Mouse (Mus musculus): Measurements from ENCODE around the gene Apba2. TPM values are rescaled to one million over a fixed set of nuclear protein-coding genes. Genes with fewer than 3 reads are reported as not detected.
A peak's percentile ranks its signal among the peaks of the same experiment; 100 is the strongest.

Apba2 gene
- 1.1 and 1.3 TPM in 2 replicates for polyA plus RNA-seq (2015; fragmentation: Nextera tagmentation; extraction: Ambion mirVana)

- H3K36me3 ChIP-seq (ENCODE audit: insufficient read depth, low read length), result no peaks in the 10 kb centered on the region
- peak within 1 kb of the TSS; percentile 37 for H3K4me3 ChIP-seq (ENCODE audit: low read depth, low read length)
- TF ChIP-seq EP300 (IDR thresholded peaks at IDR 0.05) (no peak), CTCF (IDR thresholded peaks at IDR 0.05) (peak; percentile 57)
- peaks cover 27% of the 10 kb centered on the region for H3K27me3 ChIP-seq (replicated peaks; ENCODE audit: insufficient read depth, low read length)
- H3K4me2 ChIP-seq (replicated peaks; ENCODE audit: low read depth, low read length), result peak within 1 kb of the TSS; percentile 66
- H3K9me3 ChIP-seq (ENCODE audit: low read length), result no peaks in the 10 kb centered on the region
- H3K9ac ChIP-seq (replicated peaks; ENCODE audit: low read depth), result no peak within 1 kb of the TSS
- DNase-seq (ENCODE audit: low spot score), result peak; percentile 28
- 2% methylated on average over 62 of the region's 96 CpGs for WGBS
- H3K4me1 ChIP-seq (ENCODE audit: insufficient read depth, low read depth, low read length), result peaks cover 4% of the 10 kb centered on the region; the same call in 1 of the 2 replicates
- H3K27ac ChIP-seq (ENCODE audit: low read length), result no peak within 1 kb of the TSS
- ATAC-seq, result peak; percentile 17
Measured at GRCm38 (mm10) chr7:64501536-64502270, at the start of gene Apba2. Gene Apba2 (plus strand): TSS chr7:64501706.

- WGBS, result 54% methylated on average over 5 of the region's 5 CpGs
Measured at GRCm38 (mm10) chr7:64451861-64452382, 49.6 kb upstream of the Apba2 start.

GRCm38 (mm10) chr7:64452471-64453222 is 48.9 kb upstream of the Apba2 start:
- H3K27me3 ChIP-seq (replicated peaks; ENCODE audit: insufficient read depth, low read length), result no peaks in the 10 kb centered on the region
- no peak overlapping the region for H3K4me3 ChIP-seq (ENCODE audit: low read depth, low read length)
- TF ChIP-seq CTCF (IDR thresholded peaks at IDR 0.05) (no peak), EP300 (IDR thresholded peaks at IDR 0.05) (no peak)
- no peaks in the 10 kb centered on the region for H3K36me3 ChIP-seq (ENCODE audit: insufficient read depth, low read length)
- H3K9ac ChIP-seq (replicated peaks; ENCODE audit: low read depth), result no peak overlapping the region
- H3K4me1 ChIP-seq (ENCODE audit: insufficient read depth, low read depth, low read length), result no peaks in the 10 kb centered on the region
- ATAC-seq (no peak), DNase-seq (ENCODE audit: low spot score) (no peak)
- H3K27ac ChIP-seq (ENCODE audit: low read length), result no peak overlapping the region
- 62% methylated on average over 4 of the region's 4 CpGs for WGBS
- no peaks in the 10 kb centered on the region for H3K9me3 ChIP-seq (ENCODE audit: low read length)
- no peak overlapping the region for H3K4me2 ChIP-seq (replicated peaks; ENCODE audit: low read depth, low read length)

More at GRCm38 (mm10) chr7:64451861-64452382, 49.6 kb upstream of the Apba2 start:
- H3K9ac ChIP-seq (replicated peaks; ENCODE audit: low read depth), result no peak overlapping the region
- no peaks in the 10 kb centered on the region for H3K36me3 ChIP-seq (ENCODE audit: insufficient read depth, low read length)
- DNase-seq (ENCODE audit: low spot score) (no peak), ATAC-seq (no peak)
- no peak overlapping the region for H3K4me3 ChIP-seq (ENCODE audit: low read depth, low read length)
- H3K27ac ChIP-seq (ENCODE audit: low read length), result no peak overlapping the region
- no peaks in the 10 kb centered on the region for H3K27me3 ChIP-seq (replicated peaks; ENCODE audit: insufficient read depth, low read length)
- no peak overlapping the region for H3K4me2 ChIP-seq (replicated peaks; ENCODE audit: low read depth, low read length)
- TF ChIP-seq EP300 (IDR thresholded peaks at IDR 0.05) (no peak), CTCF (IDR thresholded peaks at IDR 0.05) (no peak)
- no peaks in the 10 kb centered on the region for H3K9me3 ChIP-seq (ENCODE audit: low read length)
- H3K4me1 ChIP-seq (ENCODE audit: insufficient read depth, low read depth, low read length), result no peaks in the 10 kb centered on the region

GRCm38 (mm10) chr7:64456176-64456575 is 45.3 kb upstream of the Apba2 start:
- ATAC-seq, result no peak
- TF ChIP-seq EP300 (IDR thresholded peaks at IDR 0.05), result no peak
- WGBS, result 77% methylated on average over 4 of the region's 4 CpGs

GRCm38 (mm10) chr7:64456676-64457075 is 44.8 kb upstream of the Apba2 start:
- TF ChIP-seq CTCF (IDR thresholded peaks at IDR 0.05) (no peak), EP300 (IDR thresholded peaks at IDR 0.05) (no peak)
- Histone ChIP-seq H3K4me2 (replicated peaks; ENCODE audit: low read depth, low read length) (no peak overlapping the region), H3K9ac (replicated peaks; ENCODE audit: low read depth) (no peak overlapping the region), H3K4me3 (ENCODE audit: low read depth, low read length) (no peak overlapping the region), H3K27ac (ENCODE audit: low read length) (no peak overlapping the region), H3K27me3 (replicated peaks; ENCODE audit: insufficient read depth, low read length) (no peaks in the 10 kb centered on the region), H3K4me1 (ENCODE audit: insufficient read depth, low read depth, low read length) (no peaks in the 10 kb centered on the region), H3K36me3 (ENCODE audit: insufficient read depth, low read length) (no peaks in the 10 kb centered on the region), H3K9me3 (ENCODE audit: low read length) (no peaks in the 10 kb centered on the region)
- DNase-seq (ENCODE audit: low spot score) (no peak), ATAC-seq (no peak)
- WGBS, result 56% methylated on average over 3 of the region's 3 CpGs

More at GRCm38 (mm10) chr7:64456176-64456575, 45.3 kb upstream of the Apba2 start:
- Histone ChIP-seq H3K9ac (replicated peaks; ENCODE audit: low read depth) (no peak overlapping the region), H3K36me3 (ENCODE audit: insufficient read depth, low read length) (no peaks in the 10 kb centered on the region), H3K4me1 (ENCODE audit: insufficient read depth, low read depth, low read length) (no peaks in the 10 kb centered on the region), H3K4me3 (ENCODE audit: low read depth, low read length) (no peak overlapping the region), H3K4me2 (replicated peaks; ENCODE audit: low read depth, low read length) (no peak overlapping the region), H3K9me3 (ENCODE audit: low read length) (no peaks in the 10 kb centered on the region), H3K27ac (ENCODE audit: low read length) (no peak overlapping the region), H3K27me3 (replicated peaks; ENCODE audit: insufficient read depth, low read length) (no peaks in the 10 kb centered on the region)
- DNase-seq (ENCODE audit: low spot score), result no peak

GRCm38 (mm10) chr7:64457811-64458210 is 43.7 kb upstream of the Apba2 start:
- DNase-seq (ENCODE audit: low spot score), result no peak
- Histone ChIP-seq H3K4me1 (ENCODE audit: insufficient read depth, low read depth, low read length) (no peaks in the 10 kb centered on the region), H3K27ac (ENCODE audit: low read length) (no peak overlapping the region), H3K36me3 (ENCODE audit: insufficient read depth, low read length) (no peaks in the 10 kb centered on the region), H3K9ac (replicated peaks; ENCODE audit: low read depth) (no peak overlapping the region), H3K27me3 (replicated peaks; ENCODE audit: insufficient read depth, low read length) (no peaks in the 10 kb centered on the region), H3K4me3 (ENCODE audit: low read depth, low read length) (no peak overlapping the region), H3K4me2 (replicated peaks; ENCODE audit: low read depth, low read length) (no peak overlapping the region), H3K9me3 (ENCODE audit: low read length) (no peaks in the 10 kb centered on the region)
- ATAC-seq, result no peak
- WGBS, result 82% methylated on average over 2 of the region's 2 CpGs
- TF ChIP-seq CTCF (IDR thresholded peaks at IDR 0.05) (no peak), EP300 (IDR thresholded peaks at IDR 0.05) (no peak)
